Mouse (Mus musculus): ENCODE data around the gene Trpc4. TPM values are rescaled to one million over a fixed set of nuclear protein-coding genes. Genes with fewer than 3 reads are reported as not detected.
A peak's percentile ranks its signal among the peaks of the same experiment; 100 is the strongest.

Gene Trpc4
- polyA plus RNA-seq, 1 experiment from 2014 or later: 1.1 TPM

GRCm38 (mm10) chr3:54310604-54311003 lies 154.8 kb downstream of the Trpc4 start:
- 25% methylated on average over 5 of the region's 5 CpGs for WGBS
- no peak overlapping the region for H3K27ac ChIP-seq
- no peak overlapping the region for H3K4me2 ChIP-seq (replicated peaks)
- no peaks in the 10 kb centered on the region for H3K27me3 ChIP-seq (replicated peaks)
- no peak overlapping the region for H3K9ac ChIP-seq
- no peak for ATAC-seq (ENCODE audit: low FRiP score, low read depth)
- H3K4me3 ChIP-seq: no peak overlapping the region
- H3K36me3 ChIP-seq: no peaks in the 10 kb centered on the region
- no peaks in the 10 kb centered on the region for H3K4me1 ChIP-seq
- H3K9me3 ChIP-seq: no peaks in the 10 kb centered on the region

GRCm38 (mm10) chr3:54314055-54314454 lies 158.2 kb downstream of the Trpc4 start:
- Histone ChIP-seq H3K4me2 (replicated peaks) (no peak overlapping the region), H3K36me3 (no peaks in the 10 kb centered on the region), H3K27ac (no peak overlapping the region), H3K4me3 (no peak overlapping the region), H3K9ac (no peak overlapping the region), H3K4me1 (no peaks in the 10 kb centered on the region), H3K27me3 (replicated peaks) (no peaks in the 10 kb centered on the region), H3K9me3 (no peaks in the 10 kb centered on the region)
- no peak for ATAC-seq (ENCODE audit: low FRiP score, low read depth)
- WGBS: 91% methylated on average over 2 of the region's 2 CpGs

GRCm38 (mm10) chr3:54352891-54353652 lies 197.2 kb downstream of the Trpc4 start:
- 30% methylated on average over 9 of the region's 9 CpGs for WGBS
- peaks cover 2% of the 10 kb centered on the region; the same call in 1 of the 2 replicates for H3K4me1 ChIP-seq
- H3K9me3 ChIP-seq: no peaks in the 10 kb centered on the region
- no peak overlapping the region for H3K4me2 ChIP-seq (replicated peaks)
- H3K27ac ChIP-seq: no peak overlapping the region
- no peaks in the 10 kb centered on the region for H3K36me3 ChIP-seq
- H3K9ac ChIP-seq: no peak overlapping the region
- no peaks in the 10 kb centered on the region for H3K27me3 ChIP-seq (replicated peaks)
- ATAC-seq (ENCODE audit: low FRiP score, low read depth): no peak
- H3K4me3 ChIP-seq: no peak overlapping the region

GRCm38 (mm10) chr3:54357561-54357960 lies 201.7 kb downstream of the Trpc4 start:
- no peak for ATAC-seq (ENCODE audit: low FRiP score, low read depth)
- Histone ChIP-seq H3K9ac (no peak overlapping the region), H3K4me1 (peaks cover 10% of the 10 kb centered on the region), H3K4me3 (no peak overlapping the region), H3K4me2 (replicated peaks) (no peak overlapping the region), H3K9me3 (no peaks in the 10 kb centered on the region), H3K36me3 (no peaks in the 10 kb centered on the region), H3K27me3 (replicated peaks) (no peaks in the 10 kb centered on the region), H3K27ac (no peak overlapping the region)
- WGBS: 64% methylated on average over 3 of the region's 3 CpGs

- H3K27ac ChIP-seq: no peak overlapping the region
- 22% methylated on average over 15 of the region's 15 CpGs for WGBS
- ATAC-seq (ENCODE audit: low FRiP score, low read depth): peak; percentile 86
These were observed 202.8 kb downstream of the Trpc4 start for GRCm38 (mm10) chr3:54358463-54359189.

GRCm38 (mm10) chr3:54360897-54361296 lies 205.1 kb downstream of the Trpc4 start, which contains the start of gene Postn:
Gene Postn (plus strand): TSS chr3:54361109.
- H3K27ac ChIP-seq: no peak within 1 kb of the TSS
- no peaks in the 10 kb centered on the region for H3K9me3 ChIP-seq
- no peak within 1 kb of the TSS for H3K9ac ChIP-seq
- 51% methylated on average over 6 of the region's 6 CpGs for WGBS
- no peaks in the 10 kb centered on the region for H3K27me3 ChIP-seq (replicated peaks)
- ATAC-seq (ENCODE audit: low FRiP score, low read depth): no peak
- no peak within 1 kb of the TSS for H3K4me2 ChIP-seq (replicated peaks)
- H3K36me3 ChIP-seq: no peaks in the 10 kb centered on the region
- H3K4me3 ChIP-seq: no peak within 1 kb of the TSS
- peaks cover 10% of the 10 kb centered on the region for H3K4me1 ChIP-seq

More at GRCm38 (mm10) chr3:54358463-54359189, 202.8 kb downstream of the Trpc4 start:
- Histone ChIP-seq H3K9ac (no peak overlapping the region), H3K36me3 (no peaks in the 10 kb centered on the region), H3K4me2 (replicated peaks) (peak overlapping the region; percentile 41), H3K27me3 (replicated peaks) (no peaks in the 10 kb centered on the region), H3K4me1 (peaks cover 10% of the 10 kb centered on the region), H3K4me3 (no peak overlapping the region), H3K9me3 (no peaks in the 10 kb centered on the region)

GRCm38 (mm10) chr3:54361656-54362055 lies 205.8 kb downstream of the Trpc4 start:
- ATAC-seq (ENCODE audit: low FRiP score, low read depth): no peak
- Histone ChIP-seq H3K4me3 (no peak overlapping the region), H3K9ac (no peak overlapping the region), H3K9me3 (no peaks in the 10 kb centered on the region), H3K36me3 (no peaks in the 10 kb centered on the region), H3K27me3 (replicated peaks) (no peaks in the 10 kb centered on the region), H3K4me2 (replicated peaks) (no peak overlapping the region), H3K27ac (no peak overlapping the region), H3K4me1 (peaks cover 10% of the 10 kb centered on the region)

Other genes starting within 250 kb of the Trpc4 start
- gene Postn, start 205.1 kb downstream of the Trpc4 start, polyA plus RNA-seq (2016; fragmentation: Nextera tagmentation; extraction: Ambion mirVana): 48.4 and 61.7 TPM in 2 replicates

Data from neural tube, embryonic 12.5 days (tissue).